Mouse (Mus musculus) layer of hippocampus, postnatal 25 days (tissue): ENCODE results near the gene Gmppa. TPM values are rescaled to one million over a fixed set of nuclear protein-coding genes. Genes with fewer than 3 reads are reported as not detected.

Experiments
- DNase-seq, 2 experiments: peaks; one replicate each; pipeline ENCODE4 v3.0.0; 2022; ENCODE audit warnings: mixed read lengths in 2 of 2, low spot score in 1 of 2; ENCODE audit errors: extremely low spot score in 1 of 2
- total RNA-seq, 2 experiments: library from RNA; stranded (reverse); gene quantifications; 2 replicates each; pipeline ENCODE4 v1.2.3; 2021

Gmppa gene
- total RNA-seq, 2 experiments from 2014 or later, result 60.5 to 66.7 TPM

DNA sequence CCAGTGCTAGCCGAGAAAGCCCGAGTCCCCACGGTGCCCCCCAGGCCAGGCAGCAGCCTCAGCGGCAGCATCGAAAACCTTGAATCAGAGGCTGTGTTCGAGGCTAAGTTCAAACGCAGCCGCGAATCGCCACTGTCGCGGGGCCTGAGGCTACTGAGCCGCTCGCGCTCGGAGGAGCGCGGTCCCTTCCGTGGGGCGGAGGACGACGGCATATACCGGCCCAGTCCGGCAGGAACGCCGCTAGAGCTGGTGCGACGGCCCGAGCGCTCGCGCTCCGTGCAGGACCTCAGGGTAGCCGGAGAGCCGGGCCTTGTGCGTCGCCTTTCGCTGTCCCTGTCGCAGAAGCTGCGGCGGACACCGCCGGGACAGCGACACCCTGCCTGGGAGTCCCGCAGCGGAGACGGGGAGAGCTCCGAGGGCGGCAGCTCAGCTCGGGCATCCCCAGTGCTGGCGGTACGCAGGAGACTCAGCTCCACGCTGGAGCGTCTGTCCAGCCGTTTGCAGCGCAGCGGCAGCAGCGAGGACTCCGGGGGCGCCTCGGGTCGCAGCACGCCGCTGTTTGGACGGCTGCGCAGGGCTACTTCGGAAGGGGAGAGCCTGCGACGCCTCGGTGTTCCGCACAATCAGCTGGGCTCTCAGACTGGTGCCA, 12.8 kb upstream of the Gmppa start:
- no peak for DNase-seq

DNA sequence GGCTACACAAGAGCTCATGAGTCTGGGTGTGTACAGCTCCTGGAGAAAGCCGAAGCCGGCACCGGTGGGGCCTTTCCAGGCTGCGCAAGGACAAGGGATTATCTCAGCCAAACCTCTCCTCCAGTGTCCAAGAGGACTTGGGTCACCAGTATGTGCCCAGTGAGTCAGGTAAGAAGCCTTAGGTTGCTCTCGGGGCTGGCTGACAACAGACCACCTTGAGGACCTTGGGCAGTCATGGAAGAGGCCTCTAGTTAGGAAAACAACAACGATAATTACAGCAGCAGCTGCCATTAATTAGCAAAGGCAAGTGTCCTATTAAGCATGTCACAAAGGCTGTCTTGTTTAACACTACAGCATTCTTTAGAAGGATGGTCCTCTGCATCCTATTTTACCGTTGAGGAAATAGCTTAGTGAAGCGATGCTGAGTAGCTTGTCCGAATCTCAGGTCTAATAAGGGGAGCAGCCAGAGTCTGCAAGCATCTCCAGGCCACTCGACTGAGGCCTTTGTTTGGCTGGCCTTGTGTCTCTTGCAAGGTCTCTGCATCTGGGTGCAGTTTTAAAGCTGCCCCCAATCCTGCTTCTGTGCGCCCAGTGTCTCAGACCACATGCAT, 11.8 kb upstream of the Gmppa start:
- DNase-seq, result no peak

DNA sequence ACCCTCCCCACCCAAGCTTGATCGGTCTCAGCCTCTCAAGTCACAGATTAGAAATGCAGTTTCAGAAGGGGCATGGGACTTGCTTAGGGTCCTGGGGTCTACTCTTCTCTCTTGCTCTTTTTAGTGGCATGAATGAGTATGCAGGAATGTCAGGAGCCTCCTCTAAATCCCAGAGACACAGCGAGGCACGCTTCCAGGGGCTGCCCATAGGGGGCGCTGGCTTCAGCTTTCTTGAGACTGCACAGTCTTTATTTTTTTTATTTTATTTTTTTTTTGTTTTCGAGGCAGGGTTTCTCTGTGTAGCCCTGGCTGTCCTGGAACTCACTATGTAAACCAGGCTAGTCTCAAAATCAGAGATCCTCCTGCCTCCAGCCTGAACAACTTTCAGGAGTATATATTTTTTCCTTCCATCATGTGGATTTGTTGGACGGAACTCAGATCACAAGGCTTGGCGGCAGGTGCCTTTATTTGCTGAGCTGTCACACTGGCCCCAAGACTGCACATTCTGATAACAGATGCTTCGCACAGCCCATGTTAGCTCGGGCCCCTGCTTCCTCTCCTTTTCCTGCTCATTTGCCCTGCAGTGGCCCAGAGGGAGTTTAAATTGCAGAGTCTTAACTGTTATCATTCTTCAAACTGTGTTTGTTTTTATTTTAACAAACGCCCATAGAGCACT, 9.8 kb upstream of the Gmppa start:
- peak in 1 of 2 experiments; percentile 73 for DNase-seq

DNA sequence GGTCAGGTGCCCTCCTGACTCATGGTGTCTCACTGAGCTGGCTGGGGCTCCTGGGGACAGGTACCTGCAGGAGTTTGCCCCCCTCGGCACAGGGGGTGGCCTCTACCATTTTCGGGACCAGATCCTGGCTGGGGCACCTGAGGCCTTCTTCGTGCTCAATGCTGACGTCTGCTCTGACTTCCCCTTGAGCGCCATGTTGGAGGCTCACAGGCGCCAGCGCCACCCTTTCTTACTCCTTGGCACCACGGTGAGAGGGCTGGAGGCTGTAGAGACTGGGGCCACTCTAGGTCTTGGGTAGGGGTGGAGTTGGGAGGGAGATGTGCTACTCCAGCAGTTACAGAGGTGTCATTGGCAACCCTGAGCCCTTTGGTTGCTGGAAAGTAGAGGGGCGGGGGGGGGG, 3.1 kb downstream of the Gmppa start:
- no peak for DNase-seq

DNA sequence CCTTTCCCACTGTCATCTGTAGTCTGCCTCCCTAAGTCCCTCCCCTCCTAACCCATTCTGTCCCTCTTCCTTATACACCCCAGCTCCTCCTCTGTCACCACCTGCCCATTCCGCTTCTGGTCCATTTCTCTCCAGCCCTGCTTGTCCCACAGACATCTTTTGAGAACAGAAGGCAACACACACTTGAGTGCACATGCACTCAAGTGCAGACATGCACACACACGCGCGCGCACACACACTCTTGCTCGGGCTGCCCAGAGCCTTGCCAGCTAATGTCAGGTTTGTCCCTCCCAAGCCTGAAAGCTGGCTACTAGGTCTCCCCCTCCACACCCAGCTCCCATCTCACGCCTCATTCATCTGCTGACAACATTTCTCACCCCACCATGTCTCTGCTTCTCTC, 4.9 kb downstream of the Gmppa start:
- no peak for DNase-seq

DNA sequence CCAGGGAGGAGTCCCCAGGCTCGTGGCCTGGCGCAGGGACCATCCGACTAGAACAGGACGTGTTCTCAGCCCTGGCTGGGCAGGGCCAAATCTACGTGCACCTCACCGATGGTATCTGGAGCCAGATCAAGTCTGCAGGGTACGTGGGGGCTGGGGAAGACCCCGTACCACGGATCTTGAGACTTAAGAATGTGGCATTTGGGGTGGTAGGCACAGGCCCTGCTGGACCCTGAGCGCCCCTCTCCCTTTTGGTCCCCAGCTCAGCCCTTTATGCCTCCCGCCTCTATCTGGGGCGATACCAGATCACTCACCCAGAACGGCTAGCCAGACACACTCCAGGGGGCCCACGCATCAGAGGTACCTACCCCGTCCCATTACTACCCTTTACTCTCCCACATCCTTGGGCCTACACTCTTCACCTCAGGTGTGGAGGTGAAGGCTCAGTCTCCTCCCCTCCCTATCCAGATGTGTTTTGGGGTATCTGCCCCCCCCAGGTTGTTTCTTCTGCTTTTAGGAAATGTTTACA, 5.8 kb downstream of the Gmppa start:
- no peak for DNase-seq

DNA sequence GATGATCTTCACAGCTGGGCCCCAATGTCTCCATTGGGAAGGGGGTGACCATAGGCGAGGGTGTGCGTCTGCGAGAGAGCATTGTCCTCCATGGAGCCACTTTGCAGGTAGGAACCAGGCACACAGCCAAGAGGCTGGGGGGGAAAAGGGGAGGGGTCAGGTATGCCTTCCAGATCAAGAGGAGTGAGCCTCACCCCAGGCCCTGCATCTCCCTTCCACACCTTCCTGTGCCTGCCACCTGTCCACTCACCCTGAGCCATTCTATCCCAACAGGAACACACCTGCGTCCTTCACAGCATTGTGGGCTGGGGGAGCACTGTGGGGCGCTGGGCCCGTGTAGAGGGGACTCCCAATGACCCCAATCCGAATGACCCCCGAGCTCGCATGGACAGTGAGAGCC, 6.4 kb downstream of the Gmppa start:
- no peak for DNase-seq

DNA sequence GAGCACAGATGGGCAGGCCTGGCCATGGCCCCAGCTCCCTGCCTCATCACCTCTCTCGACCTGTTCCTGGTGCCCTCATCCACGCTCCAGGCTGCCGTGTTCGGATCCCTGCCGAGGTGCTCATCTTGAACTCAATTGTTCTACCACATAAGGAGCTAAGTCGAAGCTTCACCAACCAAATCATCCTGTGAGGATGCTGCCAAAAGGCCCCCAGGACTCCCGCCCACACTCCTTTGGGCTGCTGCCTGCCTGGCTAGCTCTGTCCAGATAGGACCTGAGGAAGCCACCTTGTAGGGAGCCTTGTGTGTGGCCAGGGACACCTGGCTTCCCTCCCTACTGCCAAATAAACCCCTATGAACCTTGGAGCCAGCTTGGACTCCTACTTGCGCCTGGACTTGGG, 7.1 kb downstream of the Gmppa start:
- DNase-seq, result no peak

DNA sequence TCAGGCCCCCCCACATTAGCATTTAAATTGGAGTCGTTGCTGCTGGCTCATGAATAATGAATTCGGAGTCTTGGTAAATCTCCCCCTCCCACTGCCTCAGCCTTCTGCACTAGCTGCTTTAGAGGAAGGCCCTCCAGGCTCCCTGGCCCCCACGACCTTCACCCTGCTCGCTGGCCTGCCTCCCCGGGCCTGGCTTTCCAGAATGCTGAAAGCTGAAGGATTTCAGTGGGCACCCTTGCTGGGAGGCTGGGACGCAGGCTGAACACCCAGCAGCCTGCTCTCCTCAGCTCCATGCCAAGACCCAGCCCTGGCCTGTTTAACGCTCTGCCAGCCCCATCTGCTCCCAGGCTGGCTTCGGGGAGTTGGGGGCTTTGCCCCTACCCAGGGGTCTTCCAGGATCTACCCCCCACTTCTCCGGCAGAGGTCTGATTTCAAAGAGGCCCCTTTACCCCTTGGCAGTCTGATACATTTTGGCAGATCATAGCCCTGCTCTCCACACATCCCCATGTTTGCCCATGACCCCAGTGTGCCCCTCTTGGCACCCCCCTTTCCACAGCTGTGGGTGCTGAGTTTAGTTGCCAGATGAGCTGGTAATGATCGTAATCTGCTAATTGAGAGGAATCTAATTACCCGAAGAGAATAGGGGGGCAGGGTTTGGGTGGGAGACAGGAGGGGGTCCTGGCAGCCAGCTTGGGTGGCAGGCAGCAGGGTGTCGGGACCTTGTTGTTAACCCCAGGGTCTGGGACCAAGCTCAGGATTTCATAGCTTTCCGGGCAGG, 7.7 kb downstream of the Gmppa start:
- no peak for DNase-seq

DNA sequence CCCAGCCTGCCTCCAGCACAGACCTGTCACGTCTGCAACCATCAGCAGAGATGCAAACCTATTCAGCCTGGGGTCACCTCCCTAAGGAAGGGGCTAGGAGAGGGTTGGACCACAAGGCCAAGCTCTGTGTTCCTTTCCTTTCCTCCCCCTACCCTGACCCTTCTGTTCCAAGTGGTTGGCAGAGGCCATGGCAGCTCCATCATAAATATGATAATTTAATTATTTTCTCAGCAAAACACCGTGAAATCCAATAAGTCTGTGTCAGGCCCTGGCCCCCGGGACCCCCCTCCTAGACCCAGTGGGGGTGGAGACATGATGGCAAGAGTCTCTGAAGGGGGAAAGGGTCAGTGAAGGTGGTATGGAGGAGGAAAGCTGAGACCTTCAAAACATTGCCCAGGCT, 8.5 kb downstream of the Gmppa start:
- no peak for DNase-seq

DNA sequence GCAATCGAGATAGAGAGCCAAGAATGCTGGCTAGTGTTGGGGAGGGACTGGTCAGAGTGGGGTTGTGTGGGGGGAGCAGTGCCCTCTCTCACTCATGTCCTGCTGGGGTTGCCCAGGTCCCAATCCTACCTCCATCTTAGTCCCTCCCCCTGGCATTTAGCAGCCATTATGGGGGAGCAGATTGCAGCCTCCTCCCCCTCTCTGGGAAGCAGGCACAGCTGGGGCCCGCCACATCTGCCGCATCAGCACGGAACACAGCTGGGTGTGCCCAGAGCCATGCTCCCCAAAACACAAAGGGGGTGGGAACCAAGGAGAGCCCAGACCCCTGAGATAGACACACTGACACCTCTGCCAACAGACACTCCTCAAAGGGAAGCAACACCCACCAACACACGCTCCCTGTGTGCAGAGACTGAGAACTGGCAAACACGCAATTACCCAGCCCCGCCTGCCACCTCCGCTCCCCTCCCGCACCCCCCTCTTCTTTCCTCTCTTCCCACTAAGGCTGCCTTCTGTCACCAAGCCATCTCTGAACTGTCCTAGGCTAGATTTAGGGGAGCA, 9.5 kb downstream of the Gmppa start:
- no peak for DNase-seq

DNA sequence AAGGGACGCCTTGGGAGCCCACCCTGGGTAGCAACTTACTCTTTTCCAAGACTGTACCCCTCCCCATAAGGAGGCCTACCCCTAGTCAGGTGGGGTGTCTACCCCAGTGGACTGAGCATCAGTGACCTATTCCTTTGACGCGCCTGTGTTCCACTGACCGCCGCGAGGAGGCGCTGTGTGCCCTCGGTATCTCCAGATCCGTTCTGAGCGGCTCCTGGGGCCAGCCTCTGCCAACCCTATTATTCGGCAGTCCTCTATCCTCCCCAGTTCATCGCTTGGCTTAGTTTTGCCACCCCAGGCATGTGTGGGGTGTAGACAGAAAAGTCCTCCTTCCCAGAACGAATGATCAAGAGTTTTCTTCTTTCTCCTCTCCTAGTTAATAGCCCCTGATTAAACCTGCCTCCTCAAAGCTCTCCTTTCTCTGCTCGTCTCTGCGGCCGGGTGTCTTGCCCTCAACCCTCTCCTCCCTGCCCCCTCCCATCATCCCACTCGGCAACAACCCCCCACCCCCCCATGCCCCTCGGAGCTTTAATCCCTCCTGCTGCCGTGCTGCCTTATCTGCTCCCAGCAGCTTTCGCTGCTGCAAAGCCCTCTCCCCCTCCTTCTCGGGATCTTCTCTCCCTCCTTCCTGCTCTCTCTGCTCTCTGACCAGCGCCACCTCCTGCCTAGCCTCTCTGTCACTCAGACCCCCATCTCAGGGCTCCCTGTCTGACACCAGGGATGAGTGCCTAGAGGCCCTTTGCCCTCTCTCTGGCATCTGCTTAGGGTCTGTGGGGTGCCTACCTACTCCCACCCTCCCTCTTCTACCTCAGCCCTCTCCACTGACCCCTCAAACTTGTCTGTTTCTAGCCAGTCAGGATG, 10.3 kb downstream of the Gmppa start:
- DNase-seq, result peak; percentile 67 to 81

DNA sequence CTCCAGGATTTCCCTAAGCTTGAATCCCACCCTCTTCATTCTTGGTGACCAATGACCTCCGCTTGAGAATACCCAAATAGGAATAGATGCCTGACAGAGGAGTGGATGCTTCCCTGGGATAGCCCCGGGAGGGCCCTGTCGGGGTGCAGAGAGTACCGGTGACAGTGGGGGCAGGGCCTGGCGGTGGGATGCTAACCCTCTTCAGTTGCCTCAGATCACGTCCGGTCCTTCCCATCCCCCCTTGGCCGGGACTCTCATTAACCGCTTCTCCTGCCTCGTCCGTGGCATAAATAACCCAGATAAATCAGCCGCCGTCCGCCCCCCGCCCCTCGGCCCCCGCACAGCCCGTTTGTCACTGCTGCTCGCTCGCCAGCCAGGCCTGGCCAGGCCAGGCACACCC, 10.9 kb downstream of the Gmppa start:
- no peak for DNase-seq

DNA sequence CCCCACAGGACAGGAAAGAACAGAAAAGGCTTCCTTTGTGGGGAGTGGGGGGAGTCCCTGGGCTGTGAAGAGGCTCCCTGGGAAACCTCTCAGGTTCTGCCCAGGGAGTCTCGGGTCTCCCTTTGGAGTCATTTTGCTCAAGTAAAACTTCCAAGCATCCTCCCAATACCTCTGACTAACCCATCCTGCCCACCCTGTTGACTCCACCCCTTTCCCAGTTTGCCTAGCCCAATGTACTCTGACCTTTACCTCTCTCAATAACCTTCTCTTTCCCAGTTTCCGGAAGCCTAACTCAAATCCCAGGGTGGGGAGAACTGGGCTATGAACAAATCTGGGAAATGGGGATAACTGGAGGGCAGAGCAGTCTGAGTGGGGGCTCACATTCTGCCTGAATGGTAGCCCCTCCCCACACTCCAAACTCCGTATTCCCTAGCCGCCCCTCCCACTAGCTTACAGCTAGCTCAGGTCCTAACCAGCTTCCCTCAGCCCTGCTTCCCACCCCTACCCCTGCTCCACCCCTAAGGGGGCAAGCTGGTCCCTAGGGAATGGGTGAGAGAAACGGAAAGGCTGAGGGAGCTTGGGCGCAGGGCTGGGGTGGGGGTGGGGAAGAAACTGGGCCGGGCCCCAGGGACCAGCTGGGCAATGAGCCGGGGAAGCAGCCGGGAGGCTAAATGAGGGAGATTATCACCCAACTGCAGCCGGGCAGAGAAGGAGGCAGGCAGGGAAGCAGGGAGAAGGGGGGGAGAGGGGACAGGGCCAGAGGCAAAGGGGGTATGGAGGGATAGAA, 11.7 kb downstream of the Gmppa start:
- DNase-seq, result no peak

DNA sequence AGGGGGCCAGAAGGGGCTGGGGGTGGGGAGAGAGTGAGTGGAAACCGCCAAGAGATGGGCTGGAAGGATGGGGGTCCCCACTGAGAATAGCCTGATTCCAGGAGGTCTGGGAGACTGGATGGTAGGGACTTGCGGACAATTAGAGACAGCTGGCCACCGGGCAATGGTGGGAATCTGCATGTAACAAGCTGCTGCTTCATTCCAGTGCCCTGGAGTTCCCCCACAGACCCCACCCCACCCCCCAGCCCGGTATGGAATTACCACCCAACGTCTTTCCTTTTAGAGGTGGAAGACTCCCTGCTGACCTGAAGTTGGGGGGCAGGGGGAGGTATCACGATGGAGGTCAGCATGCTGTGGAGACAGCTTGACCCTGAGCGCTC, 12.3 kb downstream of the Gmppa start:
- no peak for DNase-seq

DNA sequence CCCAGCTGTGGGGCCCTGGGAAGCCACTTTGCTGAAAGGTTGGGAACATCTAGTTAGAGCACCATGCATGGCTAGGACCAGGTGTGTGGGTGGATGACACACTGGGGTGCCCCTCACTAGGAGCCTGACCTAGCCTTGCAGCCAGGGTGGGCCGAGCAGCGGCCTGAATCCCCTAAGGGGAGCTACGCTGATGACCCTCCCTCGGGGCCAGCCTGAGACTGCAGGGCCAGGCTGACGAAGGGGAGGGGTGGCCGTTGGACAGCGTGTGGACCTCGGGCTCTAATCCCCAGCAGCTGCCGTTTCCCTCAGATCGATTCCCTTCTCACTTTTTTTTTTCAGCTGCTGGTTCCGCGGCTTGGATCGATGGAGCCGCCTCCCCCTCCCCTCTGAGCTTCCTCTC, 13.2 kb downstream of the Gmppa start:
- no peak for DNase-seq

DNA sequence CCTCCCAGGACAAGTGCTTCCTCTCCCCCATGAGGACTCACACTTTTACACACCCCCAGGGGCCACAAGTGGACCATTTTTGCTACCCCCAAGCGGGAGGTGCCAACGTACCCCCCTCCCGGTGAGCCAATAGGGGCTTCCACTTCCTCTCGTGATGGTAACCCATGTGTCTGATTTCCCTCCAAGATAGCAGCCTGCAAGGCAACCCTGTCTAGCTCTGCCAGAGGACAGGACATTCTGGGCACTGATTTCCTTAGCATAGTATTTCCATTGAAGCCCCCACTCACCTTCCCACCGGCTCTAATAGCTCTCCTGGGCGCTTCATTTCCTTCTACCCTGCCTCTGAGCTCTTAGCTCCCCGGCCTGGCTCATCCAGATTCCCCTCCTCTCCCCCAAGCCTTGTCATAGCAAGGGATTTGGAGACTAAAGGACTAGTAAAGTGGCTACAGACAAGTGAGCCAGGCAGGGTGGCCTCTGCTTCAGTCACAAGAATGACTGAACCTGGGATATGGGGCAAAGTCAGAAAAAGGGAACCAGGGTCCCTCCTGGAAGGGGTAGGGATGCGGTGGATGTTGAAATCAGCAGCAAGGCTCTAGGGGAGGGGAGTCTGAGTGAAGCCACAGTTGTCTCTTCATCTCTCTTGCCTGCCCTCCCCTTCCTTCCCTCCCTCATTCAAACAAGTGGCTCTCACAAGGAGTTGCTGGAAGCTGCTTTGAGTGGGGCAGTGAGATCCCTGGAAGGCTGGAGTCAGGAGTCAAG, 13.8 kb downstream of the Gmppa start:
- DNase-seq, result no peak

DNA sequence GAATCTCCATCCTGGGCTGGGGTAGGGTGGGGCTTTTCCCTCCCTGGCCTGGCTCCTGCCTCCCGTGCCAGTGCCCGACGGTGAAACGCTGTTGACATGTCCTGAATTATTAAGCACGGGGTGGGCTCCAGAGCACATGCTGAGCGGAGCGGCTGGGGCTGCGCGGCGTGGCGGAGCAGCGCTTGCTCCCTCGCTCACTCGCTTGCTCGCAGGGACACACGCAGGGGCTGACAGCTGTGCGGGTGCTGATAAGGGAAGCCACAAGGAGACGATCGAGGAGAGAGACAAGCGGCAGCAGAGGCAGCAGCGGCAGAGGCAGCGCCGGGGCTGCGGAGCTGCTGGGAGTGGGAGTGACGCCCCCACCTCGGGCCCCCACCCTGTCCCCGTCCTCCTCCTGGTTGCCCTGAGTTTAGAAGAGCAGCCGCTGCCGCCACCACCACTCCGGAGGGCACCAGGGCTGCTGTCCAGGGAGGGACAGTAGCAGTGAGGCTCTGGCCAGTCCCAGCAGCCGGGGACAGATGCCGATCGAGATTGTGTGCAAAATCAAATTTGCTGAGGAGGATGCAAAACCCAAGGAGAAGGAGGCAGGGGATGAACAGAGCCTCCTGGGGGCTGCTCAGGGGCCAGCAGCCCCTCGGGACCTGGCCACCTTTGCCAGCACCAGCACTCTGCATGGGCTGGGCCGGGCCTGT, 14.7 kb downstream of the Gmppa start, which contains the start of gene Asic4:
Gene Asic4, plus strand, starts transcription at position 123 of the 692 bp plus-strand sequence.
- no peak for DNase-seq
